Mouse (Mus musculus): ENCODE data around the gene Smbd1. TPM values are rescaled to one million over a fixed set of nuclear protein-coding genes. Genes with fewer than 3 reads are reported as not detected.

Gene Smbd1
- not detected in 2 replicates for polyA plus RNA-seq (2014; fragmentation: Nextera tagmentation; extraction: Ambion mirVana)

- Histone ChIP-seq H3K4me2 (ENCODE audit: low read depth) (no peak within 1 kb of the TSS), H3K27ac (ENCODE audit: low read depth, low read length) (no peak within 1 kb of the TSS), H3K9ac (ENCODE audit: low read length) (no peak within 1 kb of the TSS), H3K4me3 (ENCODE audit: low read depth, low read length) (no peak within 1 kb of the TSS), H3K4me1 (ENCODE audit: control insufficient read depth, insufficient read depth, low read length) (peaks cover 6% of the 10 kb centered on the region; the same call in 1 of the 2 replicates), H3K27me3 (ENCODE audit: control insufficient read depth, insufficient read depth, low read length) (no peaks in the 10 kb centered on the region), H3K36me3 (ENCODE audit: control insufficient read depth, insufficient read depth, low read length) (no peaks in the 10 kb centered on the region), H3K9me3 (ENCODE audit: control insufficient read depth, low read length) (no peaks in the 10 kb centered on the region)
- ATAC-seq (ENCODE audit: insufficient read depth, low FRiP score, low TSS enrichment) (no peak), DNase-seq (ENCODE audit: low spot score) (no peak)
- WGBS: 93% methylated on average over 4 of the region's 4 CpGs
Observed at GRCm38 (mm10) chr16:32810321-32810720, at the start of gene Smbd1. Gene Smbd1 (minus strand): TSS chr16:32810477.

DNA sequence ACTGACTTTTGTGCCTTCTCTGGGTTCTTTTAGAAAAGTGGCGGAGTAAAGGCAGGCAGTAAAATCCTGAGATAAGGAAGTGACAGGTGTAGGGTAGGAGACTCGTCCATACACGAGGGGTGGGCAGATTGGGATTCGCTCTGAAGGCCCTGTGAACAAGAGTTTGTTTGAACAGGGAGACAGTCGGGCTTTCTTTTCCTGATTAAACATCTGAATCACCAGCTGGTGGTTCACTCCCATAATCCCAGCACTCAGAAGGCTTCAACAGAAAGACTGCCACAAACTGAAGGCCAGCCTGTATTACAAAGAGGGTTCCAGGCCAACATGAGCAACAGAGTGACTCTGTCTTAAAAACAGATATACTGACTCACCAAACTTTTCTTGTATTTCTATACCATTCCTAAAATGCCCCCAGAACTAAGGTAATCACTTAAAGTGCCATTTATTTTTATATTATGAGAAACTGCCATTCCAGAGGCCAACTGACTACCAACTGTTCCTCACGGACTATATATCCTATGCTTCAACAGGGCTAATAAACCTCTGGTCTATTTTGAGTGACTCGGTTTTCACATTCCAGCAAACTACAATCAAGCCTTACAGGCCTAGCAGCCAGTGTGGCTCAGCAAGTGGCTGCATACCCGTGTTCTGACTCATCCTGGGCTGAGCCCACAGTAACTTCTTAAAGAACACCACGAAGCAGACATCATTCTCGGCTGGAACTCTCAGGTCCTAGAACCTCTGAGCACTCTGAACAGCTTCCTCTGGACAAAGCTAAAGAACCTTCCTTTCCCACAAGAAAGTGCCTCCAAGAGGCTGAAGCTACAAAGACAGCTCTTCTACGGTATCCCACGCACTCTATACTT is 48.7 kb upstream of the Smbd1 start:
- Histone ChIP-seq H3K9me3 (ENCODE audit: control insufficient read depth, low read length) (no peaks in the 10 kb centered on the region), H3K9ac (ENCODE audit: low read length) (no peak overlapping the region), H3K4me1 (ENCODE audit: control insufficient read depth, insufficient read depth, low read length) (no peaks in the 10 kb centered on the region), H3K27ac (ENCODE audit: low read depth, low read length) (no peak overlapping the region), H3K4me3 (ENCODE audit: low read depth, low read length) (no peak overlapping the region), H3K4me2 (ENCODE audit: low read depth) (no peak overlapping the region), H3K36me3 (ENCODE audit: control insufficient read depth, insufficient read depth, low read length) (no peaks in the 10 kb centered on the region), H3K27me3 (ENCODE audit: control insufficient read depth, insufficient read depth, low read length) (no peaks in the 10 kb centered on the region)
- WGBS: 81% methylated on average over 12 of the region's 12 CpGs
- DNase-seq (ENCODE audit: low spot score): no peak
- ATAC-seq (ENCODE audit: insufficient read depth, low FRiP score, low TSS enrichment): no peak

DNA sequence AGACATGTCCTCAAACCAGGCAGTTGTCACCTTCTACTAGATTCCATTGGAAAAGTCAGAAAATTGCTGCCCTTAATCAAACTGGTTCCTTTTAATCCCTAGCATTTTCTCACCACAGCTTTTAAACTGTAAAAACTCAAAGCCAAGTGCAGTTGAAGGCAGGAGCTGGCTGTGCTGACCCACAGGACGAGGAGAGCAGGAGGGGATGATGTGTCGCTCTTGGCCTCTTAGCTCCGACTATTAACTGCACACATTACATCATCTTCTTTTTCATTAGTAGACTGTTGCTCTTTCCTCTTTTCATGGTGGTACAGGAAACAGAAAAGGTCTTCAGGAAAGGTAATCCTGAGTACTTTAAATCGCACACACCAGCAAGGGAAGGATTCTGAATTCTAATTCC is 48.1 kb upstream of the Smbd1 start:
- no peaks in the 10 kb centered on the region for H3K27me3 ChIP-seq (ENCODE audit: control insufficient read depth, insufficient read depth, low read length)
- WGBS: 86% methylated on average over 4 of the region's 4 CpGs
- H3K4me3 ChIP-seq (ENCODE audit: low read depth, low read length): no peak overlapping the region
- ATAC-seq (ENCODE audit: insufficient read depth, low FRiP score, low TSS enrichment) (no peak), DNase-seq (ENCODE audit: low spot score) (no peak)
- no peak overlapping the region for H3K9ac ChIP-seq (ENCODE audit: low read length)
- H3K36me3 ChIP-seq (ENCODE audit: control insufficient read depth, insufficient read depth, low read length): no peaks in the 10 kb centered on the region
- H3K9me3 ChIP-seq (ENCODE audit: control insufficient read depth, low read length): no peaks in the 10 kb centered on the region
- H3K4me1 ChIP-seq (ENCODE audit: control insufficient read depth, insufficient read depth, low read length): no peaks in the 10 kb centered on the region
- H3K4me2 ChIP-seq (ENCODE audit: low read depth): no peak overlapping the region
- H3K27ac ChIP-seq (ENCODE audit: low read depth, low read length): no peak overlapping the region

- WGBS: 86% methylated on average over 3 of the region's 3 CpGs
- no peak for DNase-seq (ENCODE audit: low spot score)
Observed at GRCm38 (mm10) chr16:32856751-32857150, 46.5 kb upstream of the Smbd1 start.

GRCm38 (mm10) chr16:32854050-32854571 is 43.8 kb upstream of the Smbd1 start:
- ATAC-seq (ENCODE audit: insufficient read depth, low FRiP score, low TSS enrichment): no peak
- Histone ChIP-seq H3K27ac (ENCODE audit: low read depth, low read length) (no peak overlapping the region), H3K27me3 (ENCODE audit: control insufficient read depth, insufficient read depth, low read length) (no peaks in the 10 kb centered on the region)

More at GRCm38 (mm10) chr16:32856751-32857150, 46.5 kb upstream of the Smbd1 start:
- Histone ChIP-seq H3K27ac (ENCODE audit: low read depth, low read length) (no peak overlapping the region), H3K27me3 (ENCODE audit: control insufficient read depth, insufficient read depth, low read length) (no peaks in the 10 kb centered on the region), H3K9me3 (ENCODE audit: control insufficient read depth, low read length) (no peaks in the 10 kb centered on the region), H3K9ac (ENCODE audit: low read length) (no peak overlapping the region), H3K4me1 (ENCODE audit: control insufficient read depth, insufficient read depth, low read length) (no peaks in the 10 kb centered on the region), H3K36me3 (ENCODE audit: control insufficient read depth, insufficient read depth, low read length) (no peaks in the 10 kb centered on the region), H3K4me3 (ENCODE audit: low read depth, low read length) (no peak overlapping the region), H3K4me2 (ENCODE audit: low read depth) (no peak overlapping the region)
- ATAC-seq (ENCODE audit: insufficient read depth, low FRiP score, low TSS enrichment): no peak

DNA sequence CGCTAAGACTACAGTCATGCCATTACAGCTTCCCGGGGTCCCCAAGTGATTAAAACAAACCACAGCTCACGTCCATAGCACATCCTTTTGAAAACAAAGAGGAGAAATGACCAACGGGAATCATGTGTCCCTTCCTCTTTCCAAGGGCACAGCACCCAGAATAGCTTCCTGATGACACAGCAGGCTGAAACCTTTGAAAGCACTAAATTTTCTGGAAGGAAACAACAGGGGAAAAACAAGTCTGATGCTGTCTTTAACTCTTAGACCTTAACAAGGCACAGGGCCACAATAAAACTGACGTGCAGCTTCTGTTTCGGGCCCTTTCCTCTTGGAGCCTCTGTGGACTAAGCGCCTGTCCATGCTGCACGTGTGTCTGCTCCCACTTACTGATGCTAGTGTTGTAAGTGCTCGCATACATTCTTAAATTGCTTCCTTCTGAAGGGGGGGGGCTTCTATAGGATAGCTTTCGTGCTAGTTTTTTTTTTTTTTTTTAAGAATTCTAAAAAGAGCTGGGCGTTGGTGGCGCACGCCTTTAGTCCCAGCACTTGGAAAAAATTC is 43.3 kb upstream of the Smbd1 start:
- Histone ChIP-seq H3K36me3 (ENCODE audit: control insufficient read depth, insufficient read depth, low read length) (peaks cover under 1% of the 10 kb centered on the region; the same call in 1 of the 2 replicates), H3K4me1 (ENCODE audit: control insufficient read depth, insufficient read depth, low read length) (no peaks in the 10 kb centered on the region), H3K9me3 (ENCODE audit: control insufficient read depth, low read length) (no peaks in the 10 kb centered on the region), H3K4me2 (ENCODE audit: low read depth) (no peak overlapping the region), H3K9ac (ENCODE audit: low read length) (no peak overlapping the region), H3K27me3 (ENCODE audit: control insufficient read depth, insufficient read depth, low read length) (no peaks in the 10 kb centered on the region), H3K4me3 (ENCODE audit: low read depth, low read length) (no peak overlapping the region), H3K27ac (ENCODE audit: low read depth, low read length) (no peak overlapping the region)
- no peak for ATAC-seq (ENCODE audit: insufficient read depth, low FRiP score, low TSS enrichment)
- DNase-seq (ENCODE audit: low spot score): no peak
- 84% methylated on average over 13 of the region's 13 CpGs for WGBS

More at GRCm38 (mm10) chr16:32854050-32854571, 43.8 kb upstream of the Smbd1 start:
- no peaks in the 10 kb centered on the region for H3K36me3 ChIP-seq (ENCODE audit: control insufficient read depth, insufficient read depth, low read length)
- H3K4me3 ChIP-seq (ENCODE audit: low read depth, low read length): no peak overlapping the region
- no peaks in the 10 kb centered on the region for H3K4me1 ChIP-seq (ENCODE audit: control insufficient read depth, insufficient read depth, low read length)
- H3K9ac ChIP-seq (ENCODE audit: low read length): no peak overlapping the region
- H3K9me3 ChIP-seq (ENCODE audit: control insufficient read depth, low read length): no peaks in the 10 kb centered on the region
- WGBS: 97% methylated on average over 2 of the region's 2 CpGs
- no peak overlapping the region for H3K4me2 ChIP-seq (ENCODE audit: low read depth)
- no peak for DNase-seq (ENCODE audit: low spot score)

GRCm38 (mm10) chr16:32849042-32849830 is 39.0 kb upstream of the Smbd1 start:
- Histone ChIP-seq H3K4me3 (ENCODE audit: low read depth, low read length) (no peak overlapping the region), H3K4me2 (ENCODE audit: low read depth) (no peak overlapping the region), H3K27ac (ENCODE audit: low read depth, low read length) (no peak overlapping the region), H3K9me3 (ENCODE audit: control insufficient read depth, low read length) (no peaks in the 10 kb centered on the region), H3K27me3 (ENCODE audit: control insufficient read depth, insufficient read depth, low read length) (no peaks in the 10 kb centered on the region), H3K9ac (ENCODE audit: low read length) (no peak overlapping the region), H3K4me1 (ENCODE audit: control insufficient read depth, insufficient read depth, low read length) (no peaks in the 10 kb centered on the region), H3K36me3 (ENCODE audit: control insufficient read depth, insufficient read depth, low read length) (peaks cover 3% of the 10 kb centered on the region; the same call in 1 of the 2 replicates)
- no peak for DNase-seq (ENCODE audit: low spot score)
- ATAC-seq (ENCODE audit: insufficient read depth, low FRiP score, low TSS enrichment): no peak
- 94% methylated on average over 11 of the region's 11 CpGs for WGBS

DNA sequence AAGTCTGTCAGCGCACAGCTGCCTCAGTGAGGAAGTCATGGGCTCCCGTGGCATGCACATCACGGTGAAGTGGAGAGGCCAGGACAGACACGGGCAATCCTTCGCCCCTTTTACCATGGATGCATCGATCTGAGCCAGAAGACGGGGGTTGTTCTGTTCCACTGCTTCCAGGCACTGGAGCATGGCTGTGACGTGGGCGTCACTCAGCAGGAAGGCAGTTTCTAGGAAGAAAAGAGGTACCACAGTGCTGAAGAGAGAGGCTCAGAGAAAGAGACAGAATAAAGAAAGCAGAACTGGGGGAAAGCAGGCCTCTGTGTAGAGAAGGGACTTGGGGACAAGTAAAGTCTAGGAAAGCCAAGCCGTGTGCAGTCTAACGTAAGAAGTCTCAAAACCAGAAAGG is 36.8 kb upstream of the Smbd1 start:
- Histone ChIP-seq H3K9me3 (ENCODE audit: control insufficient read depth, low read length) (no peaks in the 10 kb centered on the region), H3K9ac (ENCODE audit: low read length) (no peak overlapping the region), H3K4me3 (ENCODE audit: low read depth, low read length) (no peak overlapping the region), H3K36me3 (ENCODE audit: control insufficient read depth, insufficient read depth, low read length) (peaks cover 3% of the 10 kb centered on the region; the same call in 1 of the 2 replicates), H3K4me2 (ENCODE audit: low read depth) (no peak overlapping the region), H3K27ac (ENCODE audit: low read depth, low read length) (no peak overlapping the region), H3K4me1 (ENCODE audit: control insufficient read depth, insufficient read depth, low read length) (no peaks in the 10 kb centered on the region), H3K27me3 (ENCODE audit: control insufficient read depth, insufficient read depth, low read length) (no peaks in the 10 kb centered on the region)
- DNase-seq (ENCODE audit: low spot score): no peak
- 96% methylated on average over 11 of the region's 11 CpGs for WGBS
- no peak for ATAC-seq (ENCODE audit: insufficient read depth, low FRiP score, low TSS enrichment)

Data from neural tube, embryonic 11.5 days (tissue).